Mouse (Mus musculus): ENCODE results near the gene Otud4. TPM values are rescaled to one million over a fixed set of nuclear protein-coding genes. Genes with fewer than 3 reads are reported as not detected.

Gene Otud4
- total and polyA plus RNA-seq, 2 experiments from 2014 or later = 8.8 to 32.7 TPM

DNA sequence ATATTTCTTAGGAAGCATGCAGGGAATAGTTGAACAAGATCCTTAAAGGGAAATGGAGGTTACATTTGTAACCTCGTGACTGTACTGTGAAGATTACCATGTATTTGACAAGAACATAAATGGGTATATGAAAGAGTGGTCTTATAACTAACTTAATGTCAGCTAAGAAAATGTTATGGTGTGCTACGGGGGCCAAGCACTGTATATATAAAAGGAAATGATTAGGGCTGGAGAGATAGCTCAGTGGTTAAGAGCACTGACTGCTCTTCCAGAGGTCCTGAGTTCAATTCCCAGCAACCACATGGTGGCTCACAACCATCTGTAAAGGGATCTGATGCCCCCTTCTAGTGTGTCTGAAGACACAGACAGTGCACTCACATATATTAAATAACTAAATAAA, 20.1 kb upstream of the Otud4 start:
- Histone ChIP-seq H3K4me2 (ENCODE audit: low read depth, low read length) (no peak overlapping the region), H3K4me1 (ENCODE audit: control insufficient read depth, insufficient read depth) (peaks cover 30% of the 10 kb centered on the region), H3K9ac (replicated peaks; ENCODE audit: low read depth, low read length) (no peak overlapping the region), H3K27me3 (ENCODE audit: control insufficient read depth, insufficient read depth, low read length) (no peaks in the 10 kb centered on the region), H3K9me3 (replicated peaks; ENCODE audit: control insufficient read depth, low read length) (no peaks in the 10 kb centered on the region), H3K36me3 (replicated peaks; ENCODE audit: control insufficient read depth, insufficient read depth, low read length) (no peaks in the 10 kb centered on the region), H3K27ac (ENCODE audit: low read depth) (peak overlapping the region; percentile 89), H3K4me3 (ENCODE audit: low read depth, low read length) (no peak overlapping the region)
- DNase-seq (ENCODE audit: low spot score) = no peak
- 46% methylated on average over 2 of the region's 2 CpGs for WGBS
- no peak for TF ChIP-seq EP300 (IDR thresholded peaks at IDR 0.05; ENCODE audit: low read depth)
- TF ChIP-seq CTCF (IDR thresholded peaks at IDR 0.05; ENCODE audit: low read depth) = no peak
- ATAC-seq (ENCODE audit: insufficient read depth, low read depth) = no peak

DNA sequence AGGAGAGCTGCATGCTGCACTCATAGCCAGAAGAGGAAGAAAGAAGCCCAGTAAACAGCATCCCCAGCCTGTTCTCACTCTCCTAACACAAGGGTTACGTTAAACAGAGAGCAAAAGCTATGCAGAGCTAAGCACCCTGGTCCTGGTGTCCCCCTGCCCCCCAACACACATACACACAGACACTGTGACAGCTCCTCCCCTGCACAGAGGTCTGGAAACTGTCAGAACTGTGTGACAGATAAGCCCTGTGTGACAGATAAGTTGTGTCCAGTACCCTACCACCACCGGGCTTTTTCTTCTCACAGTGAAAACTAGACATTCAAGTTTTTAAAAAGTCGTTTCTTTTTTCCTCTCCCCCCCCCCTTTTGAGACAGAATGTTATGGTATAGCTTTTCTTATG, 19.4 kb upstream of the Otud4 start:
- Histone ChIP-seq H3K4me3 (ENCODE audit: low read depth, low read length) (no peak overlapping the region), H3K36me3 (replicated peaks; ENCODE audit: control insufficient read depth, insufficient read depth, low read length) (no peaks in the 10 kb centered on the region), H3K4me1 (ENCODE audit: control insufficient read depth, insufficient read depth) (peaks cover 30% of the 10 kb centered on the region), H3K9me3 (replicated peaks; ENCODE audit: control insufficient read depth, low read length) (no peaks in the 10 kb centered on the region), H3K4me2 (ENCODE audit: low read depth, low read length) (peak overlapping the region; percentile 10), H3K27ac (ENCODE audit: low read depth) (peak overlapping the region; percentile 89), H3K27me3 (ENCODE audit: control insufficient read depth, insufficient read depth, low read length) (no peaks in the 10 kb centered on the region), H3K9ac (replicated peaks; ENCODE audit: low read depth, low read length) (no peak overlapping the region)
- DNase-seq (ENCODE audit: low spot score) (peak; percentile 80), ATAC-seq (ENCODE audit: insufficient read depth, low read depth) (peak; percentile 95)
- WGBS = 2% methylated on average over 3 of the region's 3 CpGs
- TF ChIP-seq CTCF (IDR thresholded peaks at IDR 0.05; ENCODE audit: low read depth) (no peak), EP300 (IDR thresholded peaks at IDR 0.05; ENCODE audit: low read depth) (peak; percentile 78; the same call in 1 of the 2 replicates)

DNA sequence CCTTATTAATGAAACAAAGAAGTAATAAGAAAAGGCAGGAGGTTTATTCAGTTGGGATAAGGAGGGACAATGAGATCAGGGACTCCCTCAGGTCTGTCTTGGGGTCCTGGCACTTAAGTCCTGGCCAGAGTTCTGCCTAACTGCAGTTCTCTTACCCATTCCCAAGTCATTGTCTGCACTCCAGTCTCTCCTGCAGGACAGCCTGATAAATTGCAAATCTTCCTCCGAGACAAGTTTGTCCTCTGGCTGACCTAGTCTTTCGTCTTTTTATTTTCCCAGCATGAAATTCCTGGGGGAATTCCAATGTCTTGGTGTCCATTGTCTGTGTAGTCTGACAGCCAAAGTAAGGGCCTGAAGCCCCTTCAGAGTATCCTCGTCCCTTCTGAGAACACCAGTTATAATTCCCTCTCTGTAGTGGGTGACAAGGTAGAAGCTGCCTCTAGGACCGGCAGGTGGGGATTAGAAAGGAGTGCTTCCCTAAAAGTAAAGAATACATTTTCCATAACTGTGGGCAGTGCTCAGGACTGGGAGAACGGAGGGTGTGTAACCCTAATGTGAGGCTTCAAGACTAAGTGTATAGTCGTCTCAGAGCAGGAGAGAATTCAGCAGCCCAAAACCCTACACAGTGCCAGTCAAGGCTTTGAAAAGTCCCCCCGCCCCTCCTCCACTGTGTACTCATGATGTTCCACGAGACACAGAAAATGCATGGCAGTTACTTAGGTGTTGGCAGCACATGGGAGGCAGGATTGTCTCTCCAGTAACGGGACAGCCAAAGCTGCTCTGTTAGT, 18.7 kb upstream of the Otud4 start:
- TF ChIP-seq EP300 (IDR thresholded peaks at IDR 0.05; ENCODE audit: low read depth) (no peak), CTCF (IDR thresholded peaks at IDR 0.05; ENCODE audit: low read depth) (no peak)
- Histone ChIP-seq H3K4me1 (ENCODE audit: control insufficient read depth, insufficient read depth) (peaks cover 30% of the 10 kb centered on the region), H3K27ac (ENCODE audit: low read depth) (peak overlapping the region; percentile 89), H3K4me2 (ENCODE audit: low read depth, low read length) (no peak overlapping the region), H3K4me3 (ENCODE audit: low read depth, low read length) (no peak overlapping the region), H3K9me3 (replicated peaks; ENCODE audit: control insufficient read depth, low read length) (no peaks in the 10 kb centered on the region), H3K9ac (replicated peaks; ENCODE audit: low read depth, low read length) (no peak overlapping the region), H3K27me3 (ENCODE audit: control insufficient read depth, insufficient read depth, low read length) (no peaks in the 10 kb centered on the region), H3K36me3 (replicated peaks; ENCODE audit: control insufficient read depth, insufficient read depth, low read length) (no peaks in the 10 kb centered on the region)
- 30% methylated on average over 9 of the region's 9 CpGs for WGBS
- ATAC-seq (ENCODE audit: insufficient read depth, low read depth) (0 out of 2 replicates have a peak, but pooled peaks have one; percentile 16), DNase-seq (ENCODE audit: low spot score) (peak; percentile 47)

DNA sequence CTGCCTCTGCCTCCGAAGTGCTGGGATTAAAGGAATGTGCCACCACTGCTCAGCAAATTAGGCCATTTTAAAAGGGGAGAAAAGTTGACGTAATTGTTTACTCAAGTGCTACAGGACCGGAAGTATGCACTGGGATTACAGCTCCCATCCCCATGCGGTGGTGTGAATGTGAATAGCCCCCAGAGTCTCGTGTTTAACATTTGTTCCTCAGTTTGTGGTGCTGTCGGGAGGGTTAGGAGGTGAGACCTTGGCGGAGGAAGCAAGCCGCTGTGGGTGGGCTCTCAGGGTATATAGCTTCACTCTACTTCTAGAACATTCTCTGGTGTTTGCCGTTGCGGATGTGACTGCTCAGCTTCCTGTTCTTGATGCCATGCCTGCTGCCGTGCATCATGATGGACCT, 17.1 kb upstream of the Otud4 start:
- peaks cover 39% of the 10 kb centered on the region for H3K4me1 ChIP-seq (ENCODE audit: control insufficient read depth, insufficient read depth)
- ATAC-seq (ENCODE audit: insufficient read depth, low read depth) (no peak), DNase-seq (ENCODE audit: low spot score) (no peak)
- no peak overlapping the region for H3K4me3 ChIP-seq (ENCODE audit: low read depth, low read length)
- H3K27me3 ChIP-seq (ENCODE audit: control insufficient read depth, insufficient read depth, low read length) = no peaks in the 10 kb centered on the region
- 72% methylated on average over 11 of the region's 11 CpGs for WGBS
- no peak overlapping the region for H3K9ac ChIP-seq (replicated peaks; ENCODE audit: low read depth, low read length)
- no peaks in the 10 kb centered on the region for H3K36me3 ChIP-seq (replicated peaks; ENCODE audit: control insufficient read depth, insufficient read depth, low read length)
- no peaks in the 10 kb centered on the region for H3K9me3 ChIP-seq (replicated peaks; ENCODE audit: control insufficient read depth, low read length)
- H3K4me2 ChIP-seq (ENCODE audit: low read depth, low read length) = no peak overlapping the region
- no peak overlapping the region for H3K27ac ChIP-seq (ENCODE audit: low read depth)
- TF ChIP-seq CTCF (IDR thresholded peaks at IDR 0.05; ENCODE audit: low read depth) (no peak), EP300 (IDR thresholded peaks at IDR 0.05; ENCODE audit: low read depth) (no peak)

DNA sequence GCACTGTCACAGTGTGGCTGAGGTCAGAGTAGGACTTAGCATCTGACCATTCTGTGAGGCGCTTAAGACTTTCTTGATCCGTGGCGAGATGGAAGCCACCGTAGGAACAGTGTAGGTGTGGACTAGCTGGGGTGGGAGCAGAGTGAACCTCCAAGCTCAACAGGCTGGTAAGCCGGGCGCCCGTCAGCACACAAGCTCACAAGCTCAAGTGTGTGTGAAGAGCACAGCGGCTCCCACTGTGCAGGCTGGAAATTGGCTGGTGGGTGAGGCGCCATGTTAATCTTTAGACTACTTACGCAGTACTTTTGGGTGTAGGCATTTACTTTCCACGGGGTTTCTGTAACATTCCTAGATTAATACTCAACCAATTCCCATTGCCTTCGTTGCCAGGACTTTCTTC, 16.1 kb upstream of the Otud4 start:
- Histone ChIP-seq H3K4me1 (ENCODE audit: control insufficient read depth, insufficient read depth) (peaks cover 38% of the 10 kb centered on the region), H3K4me3 (ENCODE audit: low read depth, low read length) (no peak overlapping the region), H3K9ac (replicated peaks; ENCODE audit: low read depth, low read length) (no peak overlapping the region), H3K27ac (ENCODE audit: low read depth) (no peak overlapping the region), H3K27me3 (ENCODE audit: control insufficient read depth, insufficient read depth, low read length) (no peaks in the 10 kb centered on the region), H3K9me3 (replicated peaks; ENCODE audit: control insufficient read depth, low read length) (no peaks in the 10 kb centered on the region), H3K4me2 (ENCODE audit: low read depth, low read length) (no peak overlapping the region), H3K36me3 (replicated peaks; ENCODE audit: control insufficient read depth, insufficient read depth, low read length) (no peaks in the 10 kb centered on the region)
- WGBS = 84% methylated on average over 12 of the region's 12 CpGs
- no peak for TF ChIP-seq CTCF (IDR thresholded peaks at IDR 0.05; ENCODE audit: low read depth)
- no peak for TF ChIP-seq EP300 (IDR thresholded peaks at IDR 0.05; ENCODE audit: low read depth)
- DNase-seq (ENCODE audit: low spot score) = no peak
- no peak for ATAC-seq (ENCODE audit: insufficient read depth, low read depth)

DNA sequence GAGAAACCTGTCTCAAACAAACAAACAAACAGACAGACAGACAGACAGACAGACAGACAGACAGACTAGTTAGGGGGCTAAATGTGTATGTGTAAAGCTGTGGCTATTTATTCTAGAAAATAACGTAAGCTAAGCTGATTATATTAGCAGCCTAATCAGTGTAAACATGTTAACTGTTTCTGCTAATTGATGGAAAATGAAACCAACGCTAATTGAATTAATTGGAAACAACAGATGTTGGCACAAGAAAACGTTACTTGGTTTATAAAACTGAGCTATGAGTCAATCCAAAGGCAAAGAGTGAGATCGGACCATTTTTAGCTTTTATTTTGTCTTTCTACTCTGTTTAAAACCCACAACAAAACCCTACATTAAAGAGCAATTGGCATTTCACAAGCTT, 15.0 kb upstream of the Otud4 start:
- Histone ChIP-seq H3K27ac (ENCODE audit: low read depth) (no peak overlapping the region), H3K9ac (replicated peaks; ENCODE audit: low read depth, low read length) (no peak overlapping the region), H3K4me3 (ENCODE audit: low read depth, low read length) (no peak overlapping the region), H3K27me3 (ENCODE audit: control insufficient read depth, insufficient read depth, low read length) (no peaks in the 10 kb centered on the region), H3K36me3 (replicated peaks; ENCODE audit: control insufficient read depth, insufficient read depth, low read length) (no peaks in the 10 kb centered on the region), H3K4me2 (ENCODE audit: low read depth, low read length) (no peak overlapping the region), H3K4me1 (ENCODE audit: control insufficient read depth, insufficient read depth) (peaks cover 28% of the 10 kb centered on the region), H3K9me3 (replicated peaks; ENCODE audit: control insufficient read depth, low read length) (no peaks in the 10 kb centered on the region)
- 87% methylated on average over 4 of the region's 4 CpGs for WGBS
- DNase-seq (ENCODE audit: low spot score) (no peak), ATAC-seq (ENCODE audit: insufficient read depth, low read depth) (no peak)
- TF ChIP-seq EP300 (IDR thresholded peaks at IDR 0.05; ENCODE audit: low read depth) = no peak

Data from heart, postnatal 0 days (tissue).